Mouse (Mus musculus) liver, embryonic 12.5 days (tissue): Measurements from ENCODE around the gene Zbtb20. TPM values are rescaled to one million over a fixed set of nuclear protein-coding genes. Genes with fewer than 3 reads are reported as not detected.

Experiments used
- ATAC-seq: fragments of 200-750 bp; cut with Nextera tagmentation; 2 replicates; pipeline ENCODE4 v1.8.0; 2017; ENCODE audit warnings: moderate number of reproducible peaks, mild to moderate bottlenecking, moderate library complexity
- H3K27ac ChIP-seq: fragments of 300-500 bp; sonication (generic); 2 replicates; pipeline ENCODE4 v1.5.1; 2016; ENCODE audit warnings: mild to moderate bottlenecking
- H3K27me3 ChIP-seq: fragments of 300-500 bp; sonication (generic); replicated peaks from 2 replicates; pipeline ENCODE4 v1.6.1; 2016; ENCODE audit warnings: mild to moderate bottlenecking, moderate library complexity
- H3K36me3 ChIP-seq: fragments of 300-500 bp; sonication (generic); 2 replicates; pipeline ENCODE4 v1.6.1; 2016; ENCODE audit warnings: mild to moderate bottlenecking, moderate library complexity
- H3K4me1 ChIP-seq: fragments of 300-500 bp; sonication (generic); 2 replicates; pipeline ENCODE4 v1.6.1; 2016
- H3K4me2 ChIP-seq: fragments of 300-500 bp; sonication (generic); 2 replicates; pipeline ENCODE4 v1.6.1; 2016; ENCODE audit warnings: mild to moderate bottlenecking, moderate library complexity
- H3K4me3 ChIP-seq: fragments of 300-500 bp; sonication (generic); 2 replicates; pipeline ENCODE4 v1.5.1; 2016; ENCODE audit warnings: mild to moderate bottlenecking, moderate library complexity
- H3K9ac ChIP-seq: fragments of 300-500 bp; sonication (generic); 2 replicates; pipeline ENCODE4 v1.6.1; 2016; ENCODE audit warnings: mild to moderate bottlenecking, moderate library complexity
- H3K9me3 ChIP-seq: fragments of 300-500 bp; sonication (generic); replicated peaks from 2 replicates; pipeline ENCODE4 v1.6.1; 2016; ENCODE audit warnings: mild to moderate bottlenecking, moderate library complexity
- WGBS: fragments of 180-500 bp; shearing (Covaris S2); methylation state at CpG from one replicate; pipeline ENCODE4 v1.1.7; 2016; ENCODE audit not compliant: insufficient replicate concordance; 5-methylcytosine and 5-hydroxymethylcytosine counted together
- polyA plus RNA-seq: library from polyadenylated mRNA; unstranded; fragments of >200 nt; fragmentation: Nextera tagmentation; extraction: Ambion mirVana; gene quantifications from 2 replicates; pipeline ENCODE4 v1.2.1, GENCODE M21; 2016

Gene Zbtb20
- polyA plus RNA-seq, 1 experiment from 2014 or later = 3.8 TPM

DNA sequence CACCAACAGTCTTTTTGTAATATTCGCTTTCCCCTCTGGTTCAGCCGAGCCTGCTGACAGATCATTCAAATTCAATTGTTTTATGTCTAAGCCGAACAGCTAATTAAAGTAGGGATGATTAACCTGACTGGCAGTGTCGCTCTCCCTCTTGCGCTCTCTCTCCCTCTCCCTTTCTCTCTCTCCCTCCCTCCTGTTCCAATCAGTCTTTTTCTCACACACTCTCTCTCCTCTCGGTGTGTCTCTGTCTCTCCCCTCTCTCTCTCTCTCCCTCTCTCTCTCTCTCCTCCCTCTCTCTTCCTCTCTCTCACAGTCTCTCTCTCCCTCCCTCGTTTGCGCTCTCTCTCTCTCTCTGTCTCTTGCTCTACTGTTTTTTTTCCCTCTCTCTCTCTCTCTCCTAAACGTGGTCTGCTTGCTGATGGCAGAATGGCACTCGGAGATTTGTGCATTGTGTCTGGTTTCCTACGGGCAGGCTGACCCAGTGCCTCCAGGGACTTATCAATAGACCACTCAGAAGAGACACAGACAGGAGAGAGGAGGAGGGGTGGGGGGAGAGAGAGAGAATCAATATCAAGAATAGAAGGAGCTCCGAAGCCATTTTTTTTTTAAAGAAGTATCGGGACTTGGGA, 627.4 kb downstream of the Zbtb20 start:
- no peak overlapping the region for H3K4me3 ChIP-seq
- no peak for ATAC-seq
- H3K9me3 ChIP-seq = no peaks in the 10 kb centered on the region
- H3K27ac ChIP-seq = no peak overlapping the region
- peaks cover 23% of the 10 kb centered on the region for H3K27me3 ChIP-seq
- peaks cover 10% of the 10 kb centered on the region; the same call in 1 of the 2 replicates for H3K4me1 ChIP-seq
- H3K9ac ChIP-seq = no peak overlapping the region
- peak overlapping the region; percentile 47 for H3K4me2 ChIP-seq
- WGBS = 12% methylated on average over 13 of the region's 13 CpGs
- no peaks in the 10 kb centered on the region for H3K36me3 ChIP-seq

DNA sequence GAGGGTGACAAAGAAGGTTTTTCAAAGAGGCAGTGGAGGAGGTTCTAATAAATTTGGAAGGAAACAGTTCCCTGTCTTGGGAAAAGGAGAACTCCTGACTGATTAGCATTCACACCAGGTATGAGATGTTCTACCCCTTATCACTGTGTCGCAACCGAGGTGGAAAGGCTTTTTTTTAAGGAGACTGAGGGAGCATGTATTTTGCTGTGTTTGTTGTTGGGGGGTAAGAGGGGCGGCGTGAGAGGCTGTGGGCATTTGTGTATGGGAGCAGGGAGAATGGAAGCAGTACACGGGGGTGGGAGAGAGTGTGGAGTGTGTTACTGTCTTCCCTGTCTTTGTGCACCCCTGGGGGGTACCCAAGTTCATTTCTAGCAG, 627.9 kb downstream of the Zbtb20 start:
- Histone ChIP-seq H3K9ac (no peak overlapping the region), H3K4me3 (no peak overlapping the region), H3K27me3 (peaks cover 23% of the 10 kb centered on the region), H3K9me3 (no peaks in the 10 kb centered on the region), H3K27ac (no peak overlapping the region), H3K4me1 (peaks cover 10% of the 10 kb centered on the region; the same call in 1 of the 2 replicates), H3K36me3 (no peaks in the 10 kb centered on the region), H3K4me2 (peak overlapping the region; percentile 47)
- ATAC-seq = no peak
- 4% methylated on average over 5 of the region's 5 CpGs for WGBS

DNA sequence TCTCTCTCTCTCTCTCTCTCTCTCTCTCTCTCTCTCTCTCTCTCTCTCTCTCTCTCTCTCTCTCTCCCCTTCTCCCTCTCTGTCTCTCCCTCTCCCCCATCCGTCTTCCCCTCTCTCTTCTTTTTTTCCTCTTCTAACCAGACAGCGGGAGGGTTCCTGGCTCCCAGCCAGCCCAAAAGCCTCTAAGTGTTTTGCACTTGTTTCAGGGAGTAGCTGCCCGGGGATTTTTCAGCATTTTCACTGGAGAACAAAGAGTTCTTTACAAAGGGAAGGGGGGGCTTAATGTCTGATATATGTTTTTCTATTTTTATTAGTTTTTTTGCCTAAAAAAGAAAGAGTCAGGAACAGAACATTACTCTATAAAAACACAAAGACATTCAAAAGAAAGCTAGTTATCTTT, 628.5 kb downstream of the Zbtb20 start:
- Histone ChIP-seq H3K4me1 (peaks cover 10% of the 10 kb centered on the region; the same call in 1 of the 2 replicates), H3K4me2 (peak overlapping the region; percentile 47), H3K36me3 (no peaks in the 10 kb centered on the region), H3K9me3 (no peaks in the 10 kb centered on the region), H3K27me3 (peaks cover 23% of the 10 kb centered on the region), H3K27ac (no peak overlapping the region), H3K4me3 (no peak overlapping the region), H3K9ac (no peak overlapping the region)
- ATAC-seq = no peak
- 13% methylated on average over 3 of the region's 3 CpGs for WGBS

DNA sequence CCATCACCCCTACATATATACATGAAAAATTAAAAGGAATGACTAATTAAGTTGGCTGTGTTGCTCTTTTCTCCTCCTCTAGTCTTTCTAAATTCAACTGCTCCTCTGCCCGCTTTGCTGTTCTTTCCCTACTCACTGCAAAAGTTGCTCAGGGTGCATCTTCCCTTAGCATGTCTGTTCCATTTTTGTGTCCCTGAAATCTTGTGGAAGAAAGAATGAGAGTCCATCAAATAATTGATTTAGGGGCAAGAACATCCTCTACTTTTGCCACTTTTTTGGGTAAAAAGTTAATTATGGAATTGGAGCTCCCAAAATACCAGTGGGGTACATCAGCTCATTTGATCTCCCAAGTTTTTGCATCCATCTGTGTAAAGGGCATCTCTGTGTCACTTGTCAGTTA, 628.9 kb downstream of the Zbtb20 start:
- no peak for ATAC-seq
- Histone ChIP-seq H3K4me1 (peaks cover 10% of the 10 kb centered on the region; the same call in 1 of the 2 replicates), H3K9ac (no peak overlapping the region), H3K27me3 (peaks cover 23% of the 10 kb centered on the region), H3K4me3 (no peak overlapping the region), H3K27ac (no peak overlapping the region), H3K36me3 (no peaks in the 10 kb centered on the region), H3K9me3 (no peaks in the 10 kb centered on the region), H3K4me2 (no peak overlapping the region)
- WGBS = 56% methylated on average over 1 of the region's 1 CpGs

DNA sequence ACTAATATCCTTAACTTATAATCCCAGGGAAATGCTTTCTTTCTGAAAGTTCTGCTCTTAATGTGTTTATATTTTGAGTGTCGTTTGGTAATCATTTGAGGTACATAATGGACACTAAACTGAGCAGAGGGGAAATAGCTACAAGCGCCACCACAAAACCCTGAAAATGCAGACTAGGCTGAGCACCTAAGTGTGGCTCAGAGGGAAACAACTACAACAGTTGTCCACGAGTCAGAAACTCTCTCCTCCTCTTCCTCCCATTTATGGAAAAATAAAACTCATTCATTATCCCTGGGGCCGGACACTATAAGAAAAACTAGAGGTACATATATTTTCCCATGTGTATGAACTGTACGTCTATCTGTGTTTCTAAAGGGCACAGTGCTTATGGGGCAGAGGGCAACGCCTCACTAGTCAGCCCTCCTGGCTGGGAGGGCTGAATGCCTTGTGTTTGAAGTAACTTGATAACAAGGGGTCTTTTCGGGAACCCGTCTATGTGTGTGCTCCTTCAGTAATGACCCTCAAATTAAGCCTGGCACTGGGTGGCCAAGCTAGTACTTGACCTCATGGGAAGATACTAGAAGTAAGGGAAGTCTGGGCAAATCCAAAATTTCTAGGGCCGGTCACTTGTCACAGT, 629.8 kb downstream of the Zbtb20 start:
- Histone ChIP-seq H3K4me2 (no peak overlapping the region), H3K27ac (no peak overlapping the region), H3K9me3 (no peaks in the 10 kb centered on the region), H3K36me3 (no peaks in the 10 kb centered on the region), H3K4me1 (peaks cover 10% of the 10 kb centered on the region; the same call in 1 of the 2 replicates), H3K9ac (no peak overlapping the region), H3K27me3 (peaks cover 23% of the 10 kb centered on the region), H3K4me3 (no peak overlapping the region)
- 57% methylated on average over 9 of the region's 9 CpGs for WGBS
- ATAC-seq = no peak

DNA sequence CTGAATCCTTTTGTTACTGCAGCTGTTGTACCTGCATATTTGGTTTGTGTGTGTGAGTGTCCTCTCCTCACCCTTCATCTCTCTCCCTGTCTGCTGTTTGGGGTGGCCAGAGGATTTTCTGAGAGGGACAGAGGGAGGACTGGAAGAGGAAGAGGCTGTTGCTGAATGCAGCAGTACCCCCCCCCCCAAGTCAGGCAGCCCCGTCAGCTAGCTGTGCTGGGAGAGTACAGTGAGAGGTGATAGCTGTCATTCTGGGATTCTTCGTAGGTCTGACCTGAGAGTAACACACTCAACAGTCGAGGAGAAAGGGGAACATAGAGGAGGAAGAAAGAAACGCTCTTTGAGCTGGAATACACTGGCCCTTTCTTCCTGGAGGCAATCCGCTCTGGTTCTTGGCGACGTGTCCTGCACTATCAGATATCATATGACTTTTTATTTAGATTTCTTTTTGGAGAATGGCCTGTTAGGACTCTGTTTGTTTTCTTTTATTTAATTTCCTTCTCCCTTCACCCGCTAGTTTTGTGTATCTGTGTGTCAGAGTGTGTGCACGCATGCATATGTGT, 630.6 kb downstream of the Zbtb20 start:
- Histone ChIP-seq H3K4me1 (peaks cover 10% of the 10 kb centered on the region; the same call in 1 of the 2 replicates), H3K9me3 (no peaks in the 10 kb centered on the region), H3K27me3 (peaks cover 23% of the 10 kb centered on the region), H3K36me3 (no peaks in the 10 kb centered on the region), H3K4me2 (no peak overlapping the region), H3K9ac (no peak overlapping the region), H3K4me3 (no peak overlapping the region), H3K27ac (no peak overlapping the region)
- ATAC-seq = no peak
- 30% methylated on average over 9 of the region's 9 CpGs for WGBS

DNA sequence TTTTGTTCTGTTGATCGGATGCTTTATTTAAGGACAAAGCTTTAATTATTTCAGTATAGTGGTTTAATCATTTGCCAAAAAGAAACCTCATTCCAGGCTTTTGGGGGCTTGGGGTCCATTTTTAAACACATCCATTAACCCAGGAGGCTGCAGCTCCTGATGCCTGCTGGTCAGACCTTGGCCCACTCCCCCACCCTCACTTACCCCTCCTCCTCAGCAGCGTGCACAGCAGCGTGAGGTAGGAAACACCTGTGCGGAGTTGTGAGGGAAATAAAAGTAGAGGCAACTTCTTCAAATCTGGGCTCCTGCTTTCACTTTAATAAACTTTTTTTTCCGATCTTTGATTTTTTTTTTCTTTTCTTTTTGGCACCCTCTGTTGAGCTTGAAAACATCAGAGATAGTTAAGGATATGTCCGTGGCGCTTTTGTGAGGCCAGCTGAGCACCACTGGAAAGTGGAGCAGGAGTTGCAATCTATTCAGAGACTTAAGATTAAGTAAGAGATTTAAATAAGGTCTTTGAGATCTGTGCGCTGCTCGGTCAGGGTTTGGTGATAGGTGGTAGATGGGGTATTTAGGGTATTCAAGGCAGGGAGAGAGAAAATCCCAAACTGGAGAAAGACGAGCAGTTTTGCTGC, 631.2 kb downstream of the Zbtb20 start:
- Histone ChIP-seq H3K27me3 (peaks cover 23% of the 10 kb centered on the region), H3K4me2 (no peak overlapping the region), H3K9ac (no peak overlapping the region), H3K9me3 (no peaks in the 10 kb centered on the region), H3K4me3 (no peak overlapping the region), H3K36me3 (no peaks in the 10 kb centered on the region), H3K27ac (no peak overlapping the region), H3K4me1 (peaks cover 10% of the 10 kb centered on the region; the same call in 1 of the 2 replicates)
- 42% methylated on average over 10 of the region's 10 CpGs for WGBS
- ATAC-seq = no peak

- Histone ChIP-seq H3K36me3 (no peaks in the 10 kb centered on the region), H3K27me3 (peaks cover 10% of the 10 kb centered on the region; the same call in 1 of the 2 replicates), H3K27ac (no peak overlapping the region), H3K4me2 (no peak overlapping the region), H3K9me3 (no peaks in the 10 kb centered on the region), H3K4me3 (no peak overlapping the region), H3K9ac (no peak overlapping the region), H3K4me1 (peaks cover 6% of the 10 kb centered on the region; the same call in 1 of the 2 replicates)
- ATAC-seq = no peak
- 67% methylated on average over 9 of the region's 9 CpGs for WGBS
Observed at GRCm38 (mm10) chr16:43508166-43508998, 632.7 kb downstream of the Zbtb20 start.

GRCm38 (mm10) chr16:43510516-43510915, 634.8 kb downstream of the Zbtb20 start:
- Histone ChIP-seq H3K4me3 (no peak overlapping the region), H3K9ac (no peak overlapping the region), H3K9me3 (no peaks in the 10 kb centered on the region), H3K4me1 (peaks cover 2% of the 10 kb centered on the region; the same call in 1 of the 2 replicates), H3K4me2 (no peak overlapping the region), H3K27me3 (0 out of 2 replicates have a peak, but pooled peaks cover 2% of the 10 kb centered on the region), H3K27ac (no peak overlapping the region), H3K36me3 (no peaks in the 10 kb centered on the region)
- ATAC-seq = no peak
- 64% methylated on average over 5 of the region's 5 CpGs for WGBS

GRCm38 (mm10) chr16:43511531-43511930, 635.9 kb downstream of the Zbtb20 start:
- no peak for ATAC-seq
- Histone ChIP-seq H3K9ac (no peak overlapping the region), H3K4me2 (no peak overlapping the region), H3K4me3 (no peak overlapping the region), H3K27me3 (no peaks in the 10 kb centered on the region), H3K9me3 (no peaks in the 10 kb centered on the region), H3K36me3 (no peaks in the 10 kb centered on the region), H3K4me1 (no peaks in the 10 kb centered on the region; the same call in 1 of the 2 replicates), H3K27ac (no peak overlapping the region)
- WGBS = 66% methylated on average over 4 of the region's 4 CpGs

DNA sequence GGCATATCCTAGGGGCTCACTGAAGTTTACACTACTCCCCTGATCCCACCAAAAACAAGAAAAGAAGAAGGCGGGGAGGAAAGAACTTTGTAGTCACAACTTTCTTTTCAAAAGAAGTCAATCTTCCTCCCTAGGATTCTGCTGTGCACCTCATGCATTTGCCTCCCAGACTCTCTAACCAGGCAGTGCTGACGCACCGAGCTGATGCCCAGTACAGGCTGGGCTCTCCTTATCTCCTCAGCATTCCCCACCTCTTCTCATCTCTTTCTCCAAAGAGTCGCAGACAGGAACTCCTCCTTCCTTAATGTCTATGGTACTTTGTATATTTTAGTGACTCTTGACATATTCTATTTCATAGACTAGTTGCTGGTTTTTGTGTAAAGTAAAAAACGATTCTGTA, 638.3 kb downstream of the Zbtb20 start:
- H3K4me2 ChIP-seq = no peak overlapping the region
- no peak overlapping the region for H3K4me3 ChIP-seq
- no peak overlapping the region for H3K9ac ChIP-seq
- H3K27me3 ChIP-seq = no peaks in the 10 kb centered on the region
- 49% methylated on average over 5 of the region's 5 CpGs for WGBS
- no peaks in the 10 kb centered on the region for H3K4me1 ChIP-seq
- H3K9me3 ChIP-seq = no peaks in the 10 kb centered on the region
- H3K27ac ChIP-seq = no peak overlapping the region
- ATAC-seq = no peak
- H3K36me3 ChIP-seq = no peaks in the 10 kb centered on the region
